Mouse (Mus musculus) CH12.LX (cell line): Measurements from ENCODE around the gene H2-Ab1.

ENCODE experiments used
- CTCF ChIP-seq, 2 experiments: IDR thresholded peaks in 1 of 2; conservative IDR thresholded peaks in 1 of 2; 2 replicates each; pipeline ENCODE4 v1.5.1; 2011 to 2012; ENCODE audit warnings: low read depth in 2 of 2, low read length in 2 of 2, improper control_type of control experiment in 1 of 2, inconsistent platforms in 1 of 2, mild to moderate bottlenecking in 1 of 2, moderate library complexity in 1 of 2
- EP300 ChIP-seq: IDR thresholded peaks from 2 replicates; pipeline ENCODE4 v1.6.1; 2011; ENCODE audit warnings: low read length, improper control_type of control experiment
- HCFC1 ChIP-seq: IDR thresholded peaks from 2 replicates; pipeline ENCODE4 v1.6.1; 2012; ENCODE audit warnings: low read depth, mild to moderate bottlenecking, inconsistent platforms, low read length, improper control_type of control experiment
- POLR2A ChIP-seq: IDR thresholded peaks from 2 replicates; pipeline ENCODE4 v1.6.1; 2011; ENCODE audit warnings: low read depth, mild to moderate bottlenecking, improper control_type of control experiment, low read length
- UBTF ChIP-seq: IDR thresholded peaks from 2 replicates; pipeline ENCODE4 v1.6.1; 2012; ENCODE audit warnings: low read depth, mild to moderate bottlenecking, inconsistent platforms, low read length, improper control_type of control experiment, moderate library complexity
- ZC3H11A ChIP-seq: IDR thresholded peaks from 2 replicates; pipeline ENCODE4 v1.6.1; 2012; ENCODE audit warnings: low read depth, mild to moderate bottlenecking, inconsistent platforms, low read length, improper control_type of control experiment

- TF ChIP-seq POLR2A, result no peak
- TF ChIP-seq CTCF (conservative IDR thresholded peaks at IDR 0.05 in 1 of 2, IDR thresholded peaks at IDR 0.05 in 1 of 2; ENCODE audit: low read depth in 2 of 2, low read length in 2 of 2), result no peak
- TF ChIP-seq EP300, result no peak
- no peak for TF ChIP-seq HCFC1
- TF ChIP-seq ZC3H11A, result no peak
- TF ChIP-seq UBTF, result no peak
Measured at GRCm38 (mm10) chr17:34303789-34304188, 46.3 kb downstream of the H2-Ab1 start.
